Mouse (Mus musculus) cerebellum, adult 2 months (tissue): Measurements from ENCODE around the gene Eml5.

Source experiments
- CTCF ChIP-seq: fragments of 200-500 bp; IDR thresholded peaks from 2 replicates; pipeline ENCODE4 v1.5.1; 2011; ENCODE audit warnings: low read depth, mild to moderate bottlenecking, control low read depth, low read length, moderate library complexity, borderline replicate concordance; ENCODE audit not compliant: insufficient read depth
- POLR2A ChIP-seq: fragments of 200-500 bp; IDR thresholded peaks from 2 replicates; pipeline ENCODE4 v1.6.1; 2011; ENCODE audit warnings: low read length, control low read depth, borderline replicate concordance; ENCODE audit not compliant: insufficient read depth

DNA sequence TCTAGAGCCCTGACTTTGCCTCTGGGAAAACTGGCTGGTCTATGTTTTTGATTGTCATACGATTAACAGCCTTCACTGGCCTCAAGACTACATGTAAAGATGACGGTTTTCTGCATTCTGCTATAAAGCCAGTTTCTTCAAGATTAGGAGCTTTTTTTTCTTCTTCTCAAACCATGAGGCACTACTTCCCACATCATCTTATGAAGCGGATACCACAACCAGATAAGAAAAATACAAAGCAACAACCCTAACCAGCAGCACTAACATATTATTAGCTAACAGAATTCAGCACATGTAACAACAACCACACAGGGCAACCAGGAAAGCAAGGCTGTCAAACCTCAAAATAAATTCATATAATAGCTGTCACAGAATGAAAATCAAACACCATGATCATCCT, 63.3 kb downstream of the Eml5 start:
- TF ChIP-seq CTCF (no peak), POLR2A (no peak)
